Mouse (Mus musculus) lung, adult 2 months (tissue): ENCODE results near the gene Adamts10. TPM values are rescaled to one million over a fixed set of nuclear protein-coding genes. Genes with fewer than 3 reads are reported as not detected.

Experiments used
- DNase-seq: peaks from one replicate; pipeline ENCODE4 v3.0.0; 2022
- H3K4me1 ChIP-seq: fragments of 200-500 bp; 2 replicates; pipeline ENCODE4 v1.6.1; 2011; ENCODE audit warnings: low read length; ENCODE audit not compliant: control insufficient read depth, insufficient read depth
- H3K4me3 ChIP-seq: fragments of 200-500 bp; replicated peaks from 2 replicates; pipeline ENCODE3; 2011; ENCODE audit warnings: low read depth, mild to moderate bottlenecking, control low read depth, low read length; ENCODE audit errors: extremely low read depth
- CTCF ChIP-seq: fragments of 200-500 bp; IDR thresholded peaks from 2 replicates; pipeline ENCODE4 v1.5.1; 2011; ENCODE audit warnings: mild to moderate bottlenecking, low read length, control low read depth; ENCODE audit not compliant: insufficient read depth
- POLR2A ChIP-seq: fragments of 200-500 bp; IDR thresholded peaks from 2 replicates; pipeline ENCODE4 v1.6.1; 2011; ENCODE audit warnings: low read depth, mild to moderate bottlenecking, control low read depth, low read length, borderline replicate concordance; ENCODE audit errors: extremely low read depth
- WGBS: fragments of 180-500 bp; shearing (Covaris S2); methylation state at CpG from one replicate; pipeline ENCODE4 v1.1.7; 2018; 5-methylcytosine and 5-hydroxymethylcytosine counted together
- polyA plus RNA-seq: library from polyadenylated mRNA; depleted of rRNA; stranded (reverse); fragments of >200 nt; gene quantifications from 2 replicates; pipeline ENCODE4 v1.2.3, GENCODE M21; 2012

Adamts10 gene
- polyA plus RNA-seq, 1 experiment: 259 TPM

GRCm38 (mm10) chr17:33552113-33552512, 28.1 kb downstream of the Adamts10 start:
- TF ChIP-seq CTCF: no peak
- TF ChIP-seq POLR2A: no peak

GRCm38 (mm10) chr17:33552964-33553363, 29.0 kb downstream of the Adamts10 start:
- TF ChIP-seq POLR2A (no peak), CTCF (peak; percentile 64)
- Histone ChIP-seq H3K4me1 (0 out of 2 replicates have a peak, but pooled peaks cover 2% of the 10 kb centered on the region), H3K4me3 (no peak overlapping the region)
- peak; percentile 33 for DNase-seq
- 48% methylated on average over 4 of the region's 4 CpGs for WGBS

More at GRCm38 (mm10) chr17:33552113-33552512, 28.1 kb downstream of the Adamts10 start:
- WGBS: 79% methylated on average over 4 of the region's 4 CpGs
- DNase-seq: no peak
- no peak overlapping the region for H3K4me3 ChIP-seq
- H3K4me1 ChIP-seq: 0 out of 2 replicates have a peak, but pooled peaks cover 2% of the 10 kb centered on the region

GRCm38 (mm10) chr17:33554536-33554935, 30.5 kb downstream of the Adamts10 start:
- 100% methylated on average over 1 of the region's 1 CpGs for WGBS
- H3K4me1 ChIP-seq: 0 out of 2 replicates have a peak, but pooled peaks cover 2% of the 10 kb centered on the region
- no peak overlapping the region for H3K4me3 ChIP-seq

GRCm38 (mm10) chr17:33555223-33555855, 31.3 kb downstream of the Adamts10 start, which contains the start of gene Myo1f:
Gene Myo1f (plus strand): TSS chr17:33555707.
- TF ChIP-seq CTCF: no peak
- TF ChIP-seq POLR2A: no peak
- WGBS: 25% methylated on average over 6 of the region's 6 CpGs
- H3K4me1 ChIP-seq: 0 out of 2 replicates have a peak, but pooled peaks cover 2% of the 10 kb centered on the region
- peak; percentile 31 for DNase-seq
- peak within 1 kb of the TSS; percentile 46 for H3K4me3 ChIP-seq

More at GRCm38 (mm10) chr17:33554536-33554935, 30.5 kb downstream of the Adamts10 start:
- TF ChIP-seq CTCF (no peak), POLR2A (no peak)
- no peak for DNase-seq

GRCm38 (mm10) chr17:33557922-33558321, 33.9 kb downstream of the Adamts10 start:
- Histone ChIP-seq H3K4me3 (no peak overlapping the region), H3K4me1 (no peaks in the 10 kb centered on the region)
- TF ChIP-seq CTCF (no peak), POLR2A (no peak)
- DNase-seq: no peak
- WGBS: 66% methylated on average over 4 of the region's 4 CpGs

- no peak for DNase-seq
- 66% methylated on average over 2 of the region's 2 CpGs for WGBS
- TF ChIP-seq POLR2A (no peak), CTCF (no peak)
- no peaks in the 10 kb centered on the region for H3K4me1 ChIP-seq
- H3K4me3 ChIP-seq: no peak overlapping the region
Measured at GRCm38 (mm10) chr17:33563527-33564076, 39.6 kb downstream of the Adamts10 start.

GRCm38 (mm10) chr17:33564599-33564998, 40.6 kb downstream of the Adamts10 start:
- 38% methylated on average over 1 of the region's 1 CpGs for WGBS
- Histone ChIP-seq H3K4me1 (no peaks in the 10 kb centered on the region), H3K4me3 (no peak overlapping the region)
- no peak for TF ChIP-seq CTCF
- no peak for TF ChIP-seq POLR2A
- no peak for DNase-seq

- WGBS: 48% methylated on average over 2 of the region's 2 CpGs
Measured at GRCm38 (mm10) chr17:33566182-33566581, 42.2 kb downstream of the Adamts10 start.

GRCm38 (mm10) chr17:33584061-33584460, 60.1 kb downstream of the Adamts10 start:
- H3K4me1 ChIP-seq: no peaks in the 10 kb centered on the region
- DNase-seq: no peak
- H3K4me3 ChIP-seq: no peak overlapping the region
- WGBS: 74% methylated on average over 4 of the region's 4 CpGs
- TF ChIP-seq POLR2A: no peak

More at GRCm38 (mm10) chr17:33566182-33566581, 42.2 kb downstream of the Adamts10 start:
- H3K4me1 ChIP-seq: no peaks in the 10 kb centered on the region
- no peak for DNase-seq
- H3K4me3 ChIP-seq: no peak overlapping the region
- no peak for TF ChIP-seq CTCF
- TF ChIP-seq POLR2A: no peak

GRCm38 (mm10) chr17:33586011-33586410, 62.0 kb downstream of the Adamts10 start:
- no peak for DNase-seq
- Histone ChIP-seq H3K4me3 (no peak overlapping the region), H3K4me1 (no peaks in the 10 kb centered on the region)
- WGBS: 66% methylated on average over 17 of the region's 17 CpGs
- TF ChIP-seq POLR2A (no peak), CTCF (no peak)
